Mouse (Mus musculus) fibroblast of lung, adult 2 months (primary cell): ENCODE results near the gene Spib.
A peak's percentile ranks its signal among the peaks of the same experiment; 100 is the strongest.

Experiments
- DNase-seq: peaks from one replicate; pipeline ENCODE4 v3.0.0-alpha.2; 2011; ENCODE audit warnings: low read depth

Spib gene

GRCm38 (mm10) chr7:44526414-44527154 is 5.3 kb downstream of the Spib start:
- no peak for DNase-seq

GRCm38 (mm10) chr7:44525126-44525832 is 6.6 kb downstream of the Spib start:
- DNase-seq, result no peak

- DNase-seq, result no peak
These were observed 7.4 kb downstream of the Spib start, which contains the start of gene Mybpc2 for GRCm38 (mm10) chr7:44524502-44524901. Gene Mybpc2 (minus strand): TSS chr7:44524656.

- no peak for DNase-seq
These were observed 8.8 kb downstream of the Spib start for GRCm38 (mm10) chr7:44523056-44523455.

GRCm38 (mm10) chr7:44521710-44522109 is 10.2 kb downstream of the Spib start:
- DNase-seq, result no peak

GRCm38 (mm10) chr7:44520990-44521389 is 10.9 kb downstream of the Spib start:
- DNase-seq, result no peak

- DNase-seq, result no peak
These were observed 12.5 kb downstream of the Spib start for GRCm38 (mm10) chr7:44519240-44519913.

- DNase-seq, result no peak
These were observed 24.4 kb downstream of the Spib start for GRCm38 (mm10) chr7:44507491-44507890.

GRCm38 (mm10) chr7:44501563-44502115 is 30.2 kb downstream of the Spib start:
- peak; percentile 36 for DNase-seq

- DNase-seq, result no peak
These were observed 31.8 kb downstream of the Spib start for GRCm38 (mm10) chr7:44500046-44500445.

- DNase-seq, result no peak
These were observed 32.9 kb downstream of the Spib start for GRCm38 (mm10) chr7:44498922-44499321.

- no peak for DNase-seq
These were observed 34.4 kb downstream of the Spib start for GRCm38 (mm10) chr7:44497361-44498055.

GRCm38 (mm10) chr7:44496771-44497109 is 35.1 kb downstream of the Spib start:
- no peak for DNase-seq

- peak; percentile 92 for DNase-seq
These were observed 35.7 kb downstream of the Spib start, which contains the start of the genes Emc10 and Fam71e1 for GRCm38 (mm10) chr7:44495992-44496770. Gene Emc10 (minus strand): TSS chr7:44496529. Gene Fam71e1 (plus strand): TSS chr7:44496581.

- DNase-seq, result no peak
These were observed 36.8 kb downstream of the Spib start for GRCm38 (mm10) chr7:44495086-44495485.

GRCm38 (mm10) chr7:44494681-44495080 is 37.2 kb downstream of the Spib start:
- no peak for DNase-seq

GRCm38 (mm10) chr7:44492166-44492826 is 39.6 kb downstream of the Spib start:
- DNase-seq, result no peak

GRCm38 (mm10) chr7:44491391-44491790 is 40.5 kb downstream of the Spib start:
- DNase-seq, result no peak

- no peak for DNase-seq
These were observed 41.6 kb downstream of the Spib start for GRCm38 (mm10) chr7:44490281-44490680.

GRCm38 (mm10) chr7:44488545-44488944 is 43.3 kb downstream of the Spib start:
- no peak for DNase-seq

- no peak for DNase-seq
These were observed 43.9 kb downstream of the Spib start for GRCm38 (mm10) chr7:44487936-44488335.
